Mouse (Mus musculus): ENCODE measurements at regions not wholly inside any gene's neighbourhood (a gene's known extent, or its start where the extent isn't known, plus 50 kb on each side); places are given as distances from the start of the nearest gene placed in this dataset.

- H3K27ac ChIP-seq (replicated peaks) = peak overlapping the region; percentile 38; the same call in 1 of the 2 replicates
- H3K9me3 ChIP-seq (replicated peaks) = no peaks in the 10 kb centered on the region
- peaks cover 16% of the 10 kb centered on the region for H3K4me1 ChIP-seq
- H3K27me3 ChIP-seq (ENCODE audit: low read depth, poor library complexity, severe bottlenecking) = peaks cover 55% of the 10 kb centered on the region
- H3K36me3 ChIP-seq = no peaks in the 10 kb centered on the region
- 64% methylated on average over 18 of the region's 18 CpGs for WGBS
- H3K4me3 ChIP-seq = no peak overlapping the region
- no peak for DNase-seq (ENCODE audit: low spot score)
These were observed 335.1 kb downstream of the Pmp22 start for GRCm38 (mm10) chr11:63463797-63464331.

DNA sequence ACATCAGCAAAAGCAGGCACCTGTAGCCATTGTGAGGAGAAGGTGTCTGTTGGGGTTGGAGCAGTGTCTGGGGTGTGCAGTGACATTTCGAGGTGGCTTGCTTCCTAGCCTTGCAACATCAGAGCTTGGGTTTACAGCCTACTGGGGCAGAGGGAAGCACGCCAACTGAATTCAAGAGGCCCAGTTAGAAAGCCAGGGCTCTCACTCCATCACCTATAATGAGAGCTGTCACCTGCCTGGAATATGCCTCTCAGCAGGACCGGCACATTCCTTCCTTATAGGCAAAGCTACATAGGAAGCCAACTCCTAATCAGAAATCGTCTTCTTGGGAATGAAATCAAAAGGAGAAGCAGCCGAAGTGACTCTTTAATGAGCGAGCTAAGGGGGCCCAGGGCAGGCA is 337.2 kb downstream of the Pmp22 start:
- Histone ChIP-seq H3K4me1 (peaks cover 16% of the 10 kb centered on the region), H3K36me3 (no peaks in the 10 kb centered on the region), H3K4me3 (no peak overlapping the region), H3K9me3 (replicated peaks) (no peaks in the 10 kb centered on the region), H3K27ac (replicated peaks) (no peak overlapping the region), H3K27me3 (ENCODE audit: low read depth, poor library complexity, severe bottlenecking) (peaks cover 42% of the 10 kb centered on the region)
- WGBS = 85% methylated on average over 6 of the region's 6 CpGs
- no peak for DNase-seq (ENCODE audit: low spot score)

DNA sequence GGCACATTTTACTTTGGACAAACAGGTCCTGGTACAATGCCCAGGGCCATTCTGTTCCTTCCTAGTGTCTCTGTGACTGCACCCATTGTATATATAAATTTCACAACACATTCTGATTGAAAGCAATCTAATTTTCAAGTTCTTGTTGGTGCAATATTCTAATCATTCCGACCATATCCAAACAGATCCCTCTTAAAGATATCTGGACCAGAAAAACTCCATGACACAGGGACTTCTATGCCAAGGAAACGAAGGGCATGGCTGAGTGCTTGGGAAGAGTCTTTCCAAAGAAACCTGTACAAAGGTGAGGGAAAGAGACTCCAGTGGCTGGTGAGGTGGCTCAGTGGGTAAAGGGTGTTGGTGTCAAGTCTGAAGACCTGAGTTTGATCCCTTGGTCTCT is 337.8 kb downstream of the Pmp22 start:
- Histone ChIP-seq H3K4me1 (peaks cover 16% of the 10 kb centered on the region), H3K27me3 (ENCODE audit: low read depth, poor library complexity, severe bottlenecking) (peaks cover 42% of the 10 kb centered on the region), H3K9me3 (replicated peaks) (no peaks in the 10 kb centered on the region), H3K27ac (replicated peaks) (no peak overlapping the region), H3K36me3 (no peaks in the 10 kb centered on the region), H3K4me3 (no peak overlapping the region)
- DNase-seq (ENCODE audit: low spot score) = no peak
- 89% methylated on average over 2 of the region's 2 CpGs for WGBS

- peak; percentile 4 for DNase-seq (ENCODE audit: low spot score)
- no peak overlapping the region for H3K4me3 ChIP-seq
- WGBS = 96% methylated on average over 15 of the region's 15 CpGs
These were observed 346.0 kb downstream of the Pmp22 start for GRCm38 (mm10) chr11:63474831-63475230.

GRCm38 (mm10) chr11:63481676-63482310 is 353.0 kb downstream of the Pmp22 start:
- no peak overlapping the region for H3K4me3 ChIP-seq
- no peak overlapping the region for H3K27ac ChIP-seq (replicated peaks)
- H3K9me3 ChIP-seq (replicated peaks) = peaks cover 17% of the 10 kb centered on the region
- peaks cover 16% of the 10 kb centered on the region for H3K27me3 ChIP-seq (ENCODE audit: low read depth, poor library complexity, severe bottlenecking)
- DNase-seq (ENCODE audit: low spot score) = no peak
- WGBS = 82% methylated on average over 7 of the region's 7 CpGs
- H3K4me1 ChIP-seq = peaks cover 17% of the 10 kb centered on the region
- no peaks in the 10 kb centered on the region for H3K36me3 ChIP-seq

More at GRCm38 (mm10) chr11:63474831-63475230, 346.0 kb downstream of the Pmp22 start:
- H3K36me3 ChIP-seq = no peaks in the 10 kb centered on the region
- H3K27me3 ChIP-seq (ENCODE audit: low read depth, poor library complexity, severe bottlenecking) = no peaks in the 10 kb centered on the region
- no peak overlapping the region for H3K27ac ChIP-seq (replicated peaks)
- peaks cover 4% of the 10 kb centered on the region for H3K9me3 ChIP-seq (replicated peaks)
- H3K4me1 ChIP-seq = no peaks in the 10 kb centered on the region

GRCm38 (mm10) chr11:63482593-63482992 is 353.8 kb downstream of the Pmp22 start:
- Histone ChIP-seq H3K9me3 (replicated peaks) (peaks cover 17% of the 10 kb centered on the region), H3K4me1 (peaks cover 24% of the 10 kb centered on the region), H3K27me3 (ENCODE audit: low read depth, poor library complexity, severe bottlenecking) (peaks cover 16% of the 10 kb centered on the region), H3K27ac (replicated peaks) (no peak overlapping the region), H3K36me3 (no peaks in the 10 kb centered on the region), H3K4me3 (no peak overlapping the region)
- DNase-seq (ENCODE audit: low spot score) = no peak
- 22% methylated on average over 6 of the region's 6 CpGs for WGBS

DNA sequence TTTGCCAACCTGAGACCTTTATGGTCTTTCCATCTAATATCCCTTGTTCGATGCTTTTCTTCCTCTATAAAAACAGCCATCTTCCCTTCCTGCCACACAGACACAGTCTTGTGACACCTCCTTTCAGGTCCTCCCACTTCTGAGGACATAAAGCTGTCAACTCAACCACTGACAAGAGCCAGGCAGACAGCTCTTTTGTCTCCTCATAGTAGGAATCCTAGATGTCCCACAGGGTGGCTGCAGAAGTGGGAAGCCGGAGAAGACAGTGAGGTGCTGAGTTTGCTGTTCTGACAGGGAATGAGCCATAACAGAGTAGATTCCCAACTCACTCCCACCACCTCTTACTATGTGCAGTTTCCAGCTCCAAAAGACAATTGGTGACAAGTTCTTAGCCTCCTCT is 358.4 kb downstream of the Pmp22 start:
- Histone ChIP-seq H3K27ac (replicated peaks) (no peak overlapping the region), H3K9me3 (replicated peaks) (peaks cover 7% of the 10 kb centered on the region; the same call in 1 of the 2 replicates), H3K4me3 (no peak overlapping the region), H3K36me3 (no peaks in the 10 kb centered on the region), H3K4me1 (peaks cover 21% of the 10 kb centered on the region), H3K27me3 (ENCODE audit: low read depth, poor library complexity, severe bottlenecking) (peaks cover 11% of the 10 kb centered on the region)
- WGBS = 41% methylated on average over 2 of the region's 2 CpGs
- peak; percentile 6 for DNase-seq (ENCODE audit: low spot score)

GRCm38 (mm10) chr11:63502181-63502580 is 373.4 kb downstream of the Pmp22 start:
- no peak overlapping the region for H3K27ac ChIP-seq (replicated peaks)
- no peak for DNase-seq (ENCODE audit: low spot score)
- no peaks in the 10 kb centered on the region for H3K36me3 ChIP-seq
- H3K9me3 ChIP-seq (replicated peaks) = no peaks in the 10 kb centered on the region
- peaks cover 4% of the 10 kb centered on the region; the same call in 1 of the 2 replicates for H3K4me1 ChIP-seq
- no peaks in the 10 kb centered on the region for H3K27me3 ChIP-seq (ENCODE audit: low read depth, poor library complexity, severe bottlenecking)
- H3K4me3 ChIP-seq = no peak overlapping the region
- 87% methylated on average over 5 of the region's 5 CpGs for WGBS

DNA sequence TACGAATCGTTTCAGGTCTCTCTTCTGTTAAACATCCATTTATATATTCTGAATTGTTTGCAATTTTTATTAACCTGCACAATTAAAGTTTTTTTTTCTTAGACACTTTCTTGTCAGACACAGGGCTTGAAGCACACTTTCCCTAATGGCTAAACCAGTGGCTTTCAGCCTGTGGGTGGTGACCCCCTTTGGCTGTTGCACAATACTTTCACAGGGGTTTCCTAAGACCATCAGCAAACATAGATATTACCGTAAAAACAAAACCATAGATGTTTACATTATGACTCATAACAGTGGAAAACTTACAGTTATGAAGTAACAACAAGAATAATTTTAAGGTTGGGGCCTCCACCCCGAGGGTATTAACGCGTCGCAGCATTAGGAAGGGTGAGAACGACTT is 378.6 kb downstream of the Pmp22 start:
- H3K36me3 ChIP-seq = no peaks in the 10 kb centered on the region
- WGBS = 95% methylated on average over 8 of the region's 8 CpGs
- no peak overlapping the region for H3K27ac ChIP-seq (replicated peaks)
- H3K4me3 ChIP-seq = no peak overlapping the region
- no peak for DNase-seq (ENCODE audit: low spot score)
- H3K27me3 ChIP-seq (ENCODE audit: low read depth, poor library complexity, severe bottlenecking) = no peaks in the 10 kb centered on the region
- H3K9me3 ChIP-seq (replicated peaks) = no peaks in the 10 kb centered on the region
- H3K4me1 ChIP-seq = peaks cover 4% of the 10 kb centered on the region; the same call in 1 of the 2 replicates

DNA sequence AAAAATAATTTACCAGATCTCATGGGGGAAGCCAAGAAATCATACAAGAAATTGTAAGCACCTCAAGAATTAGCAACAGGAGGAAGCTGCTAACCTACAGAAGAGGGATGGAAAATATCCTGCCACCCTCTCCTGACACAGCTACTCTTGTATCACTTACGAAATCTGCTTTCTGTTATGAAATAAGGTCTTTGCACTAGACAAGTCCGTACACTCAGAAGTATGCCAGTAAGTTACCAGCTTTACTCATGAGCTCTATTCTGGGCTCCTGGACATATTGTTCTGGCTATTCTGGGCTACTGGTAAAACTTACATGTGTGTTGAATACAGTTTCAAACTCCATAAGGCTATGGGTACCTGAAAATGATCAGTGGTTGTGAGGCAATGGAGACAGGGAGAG is 379.9 kb downstream of the Pmp22 start:
- 93% methylated on average over 2 of the region's 2 CpGs for WGBS

DNA sequence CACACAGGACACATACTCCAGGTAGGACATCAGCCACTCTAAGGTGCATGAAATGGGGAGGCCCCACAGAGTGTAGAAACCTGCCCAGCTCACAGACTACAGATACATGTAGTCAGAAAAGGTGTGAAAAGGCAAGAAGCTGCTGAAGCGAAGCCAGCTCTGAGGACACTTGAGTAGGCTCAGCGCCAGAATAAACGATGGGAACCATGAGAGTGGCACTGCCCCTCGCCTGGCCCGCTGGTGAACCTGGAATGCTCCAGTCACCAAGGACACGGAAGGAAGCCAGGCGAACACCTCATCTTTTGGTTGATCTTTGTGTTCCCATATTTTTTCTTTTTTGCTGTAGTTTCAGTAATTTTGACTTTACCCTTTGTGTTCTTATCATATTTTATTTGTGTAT is 381.8 kb downstream of the Pmp22 start:
- no peaks in the 10 kb centered on the region for H3K36me3 ChIP-seq
- no peak overlapping the region for H3K27ac ChIP-seq (replicated peaks)
- 90% methylated on average over 7 of the region's 7 CpGs for WGBS
- no peaks in the 10 kb centered on the region for H3K27me3 ChIP-seq (ENCODE audit: low read depth, poor library complexity, severe bottlenecking)
- H3K9me3 ChIP-seq (replicated peaks) = peaks cover 15% of the 10 kb centered on the region; the same call in 1 of the 2 replicates
- H3K4me3 ChIP-seq = no peak overlapping the region
- DNase-seq (ENCODE audit: low spot score) = peak; percentile 2
- H3K4me1 ChIP-seq = peaks cover 1% of the 10 kb centered on the region; the same call in 1 of the 2 replicates

More for the DNA sequence above, 379.9 kb downstream of the Pmp22 start:
- H3K27ac ChIP-seq (replicated peaks) = no peak overlapping the region
- H3K27me3 ChIP-seq (ENCODE audit: low read depth, poor library complexity, severe bottlenecking) = no peaks in the 10 kb centered on the region
- H3K36me3 ChIP-seq = no peaks in the 10 kb centered on the region
- no peak overlapping the region for H3K4me3 ChIP-seq
- no peak for DNase-seq (ENCODE audit: low spot score)
- H3K9me3 ChIP-seq (replicated peaks) = peaks cover 6% of the 10 kb centered on the region; the same call in 1 of the 2 replicates
- peaks cover 4% of the 10 kb centered on the region; the same call in 1 of the 2 replicates for H3K4me1 ChIP-seq

GRCm38 (mm10) chr11:63514615-63515014 is 385.8 kb downstream of the Pmp22 start:
- no peak overlapping the region for H3K27ac ChIP-seq (replicated peaks)
- H3K4me3 ChIP-seq = no peak overlapping the region
- DNase-seq (ENCODE audit: low spot score) = peak; percentile 7

GRCm38 (mm10) chr11:63518847-63519246 is 390.1 kb downstream of the Pmp22 start:
- WGBS = 89% methylated on average over 6 of the region's 6 CpGs
- Histone ChIP-seq H3K4me1 (peaks cover 2% of the 10 kb centered on the region; the same call in 1 of the 2 replicates), H3K4me3 (no peak overlapping the region), H3K27ac (replicated peaks) (no peak overlapping the region), H3K9me3 (replicated peaks) (peaks cover 12% of the 10 kb centered on the region), H3K36me3 (no peaks in the 10 kb centered on the region), H3K27me3 (ENCODE audit: low read depth, poor library complexity, severe bottlenecking) (no peaks in the 10 kb centered on the region)
- DNase-seq (ENCODE audit: low spot score) = no peak

More at GRCm38 (mm10) chr11:63514615-63515014, 385.8 kb downstream of the Pmp22 start:
- H3K4me1 ChIP-seq = no peaks in the 10 kb centered on the region
- H3K9me3 ChIP-seq (replicated peaks) = peaks cover 20% of the 10 kb centered on the region
- 86% methylated on average over 3 of the region's 3 CpGs for WGBS
- H3K27me3 ChIP-seq (ENCODE audit: low read depth, poor library complexity, severe bottlenecking) = no peaks in the 10 kb centered on the region
- no peaks in the 10 kb centered on the region for H3K36me3 ChIP-seq
